Mouse (Mus musculus): ENCODE measurements at regions not wholly inside any gene's neighbourhood (a gene's known extent, or its start where the extent isn't known, plus 50 kb on each side); places are given as distances from the start of the nearest gene placed in this dataset.

DNA sequence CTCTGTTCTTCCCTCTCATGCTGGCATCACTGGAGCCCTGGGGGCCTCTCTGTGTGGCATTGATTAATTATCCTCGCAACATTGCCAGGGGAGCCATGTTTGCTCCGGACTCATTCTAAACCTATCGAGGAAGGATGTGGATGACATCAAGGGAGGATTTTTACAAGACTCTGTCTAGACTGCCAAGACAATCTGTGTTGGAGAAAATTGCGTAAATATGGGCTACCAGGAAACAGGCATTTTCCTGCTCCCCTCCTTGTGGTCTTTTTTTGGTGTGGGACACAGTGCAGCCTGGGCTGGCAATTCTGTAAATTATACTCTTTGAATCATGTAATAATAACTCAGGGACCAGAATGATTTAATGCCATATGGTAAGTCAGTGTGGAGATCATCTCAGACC lies 114.5 kb upstream of the Ifne start:
- H3K9me3 ChIP-seq (replicated peaks; ENCODE audit: control insufficient read depth, low read length), result no peaks in the 10 kb centered on the region
- H3K4me2 ChIP-seq (ENCODE audit: low read depth, low read length), result no peak overlapping the region
- H3K36me3 ChIP-seq (ENCODE audit: control insufficient read depth, insufficient read depth, low read length), result no peaks in the 10 kb centered on the region
- H3K27ac ChIP-seq (ENCODE audit: low read length), result no peak overlapping the region
- no peak overlapping the region for H3K9ac ChIP-seq (ENCODE audit: low read length)
- H3K4me1 ChIP-seq (ENCODE audit: control insufficient read depth, insufficient read depth, low read length), result no peaks in the 10 kb centered on the region
- ATAC-seq (ENCODE audit: insufficient read depth, low FRiP score), result no peak
- H3K27me3 ChIP-seq (ENCODE audit: control insufficient read depth, insufficient read depth, low read length), result no peaks in the 10 kb centered on the region
- no peak overlapping the region for H3K4me3 ChIP-seq (replicated peaks; ENCODE audit: low read length)
- WGBS, result 75% methylated on average over 4 of the region's 4 CpGs

DNA sequence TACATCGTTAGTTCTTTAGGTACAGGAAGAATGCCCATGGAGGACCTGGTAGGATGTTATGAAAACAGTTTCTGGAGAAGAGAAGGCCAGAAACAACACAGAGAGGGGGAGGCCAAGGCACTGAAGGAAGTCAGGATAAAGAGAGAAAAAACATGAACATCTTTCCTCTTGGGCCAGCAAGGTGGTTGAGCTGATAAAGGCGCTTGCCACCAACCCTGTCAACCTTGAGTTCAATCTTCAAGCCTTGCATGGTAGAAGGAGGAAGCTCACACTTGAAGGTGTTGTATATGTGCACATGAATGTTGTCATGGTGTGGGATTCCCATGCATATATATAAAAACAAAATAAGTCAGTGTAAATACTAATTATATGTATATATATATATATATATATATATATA lies 112.5 kb upstream of the Ifne start:
- Histone ChIP-seq H3K4me3 (replicated peaks; ENCODE audit: low read length) (no peak overlapping the region), H3K4me2 (ENCODE audit: low read depth, low read length) (no peak overlapping the region), H3K9me3 (replicated peaks; ENCODE audit: control insufficient read depth, low read length) (no peaks in the 10 kb centered on the region), H3K27ac (ENCODE audit: low read length) (no peak overlapping the region), H3K27me3 (ENCODE audit: control insufficient read depth, insufficient read depth, low read length) (no peaks in the 10 kb centered on the region), H3K36me3 (ENCODE audit: control insufficient read depth, insufficient read depth, low read length) (no peaks in the 10 kb centered on the region), H3K4me1 (ENCODE audit: control insufficient read depth, insufficient read depth, low read length) (no peaks in the 10 kb centered on the region), H3K9ac (ENCODE audit: low read length) (no peak overlapping the region)
- 87% methylated on average over 2 of the region's 2 CpGs for WGBS
- ATAC-seq (ENCODE audit: insufficient read depth, low FRiP score), result no peak

DNA sequence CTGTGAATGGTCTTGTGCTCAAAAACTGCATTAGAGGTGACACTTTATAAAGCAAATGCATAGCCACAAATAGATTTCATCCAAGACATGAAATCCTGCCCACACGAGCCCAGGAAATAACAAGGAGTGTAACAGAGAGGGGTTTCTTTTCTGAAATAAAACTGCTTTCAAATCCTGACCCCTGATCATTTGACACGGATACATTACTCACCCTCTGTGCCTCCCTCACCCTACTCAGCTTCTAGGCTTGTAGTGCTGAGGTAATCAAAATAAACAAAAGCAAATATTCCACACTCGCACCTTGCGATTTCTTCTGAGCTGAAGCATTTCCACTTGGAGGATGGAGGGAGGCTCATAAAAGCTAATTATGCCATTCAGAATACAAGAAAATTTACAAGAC lies 108.4 kb upstream of the Ifne start:
- no peak overlapping the region for H3K9ac ChIP-seq (ENCODE audit: low read length)
- H3K27me3 ChIP-seq (ENCODE audit: control insufficient read depth, insufficient read depth, low read length), result no peaks in the 10 kb centered on the region
- H3K4me2 ChIP-seq (ENCODE audit: low read depth, low read length), result no peak overlapping the region
- no peak overlapping the region for H3K27ac ChIP-seq (ENCODE audit: low read length)
- no peak for ATAC-seq (ENCODE audit: insufficient read depth, low FRiP score)
- H3K36me3 ChIP-seq (ENCODE audit: control insufficient read depth, insufficient read depth, low read length), result no peaks in the 10 kb centered on the region
- WGBS, result 36% methylated on average over 4 of the region's 4 CpGs
- no peak overlapping the region for H3K4me3 ChIP-seq (replicated peaks; ENCODE audit: low read length)
- H3K4me1 ChIP-seq (ENCODE audit: control insufficient read depth, insufficient read depth, low read length), result no peaks in the 10 kb centered on the region
- no peaks in the 10 kb centered on the region for H3K9me3 ChIP-seq (replicated peaks; ENCODE audit: control insufficient read depth, low read length)

DNA sequence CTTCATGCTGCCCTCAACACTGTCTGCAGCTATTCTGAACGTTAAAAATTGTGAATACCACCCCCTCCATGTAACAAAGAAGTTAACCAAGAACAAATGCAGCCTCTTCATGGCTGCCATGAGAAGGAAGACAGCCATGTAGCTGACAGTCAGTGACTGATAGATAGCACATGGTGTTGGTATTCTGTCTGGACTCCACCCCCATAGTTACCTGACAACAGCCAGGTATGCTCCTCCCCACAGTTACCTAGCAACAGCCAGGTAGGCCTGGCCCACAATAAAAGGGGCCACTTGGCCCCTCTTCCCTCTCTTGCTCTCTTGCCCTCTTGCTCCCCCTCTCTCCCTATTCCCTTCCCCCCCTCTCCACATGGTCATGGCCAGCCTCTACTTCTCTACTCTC lies 107.1 kb upstream of the Ifne start:
- H3K4me2 ChIP-seq (ENCODE audit: low read depth, low read length), result no peak overlapping the region
- 47% methylated on average over 1 of the region's 1 CpGs for WGBS
- ATAC-seq (ENCODE audit: insufficient read depth, low FRiP score), result no peak
- no peak overlapping the region for H3K4me3 ChIP-seq (replicated peaks; ENCODE audit: low read length)
- H3K36me3 ChIP-seq (ENCODE audit: control insufficient read depth, insufficient read depth, low read length), result no peaks in the 10 kb centered on the region
- H3K27ac ChIP-seq (ENCODE audit: low read length), result no peak overlapping the region
- H3K9ac ChIP-seq (ENCODE audit: low read length), result no peak overlapping the region
- no peaks in the 10 kb centered on the region for H3K27me3 ChIP-seq (ENCODE audit: control insufficient read depth, insufficient read depth, low read length)
- H3K9me3 ChIP-seq (replicated peaks; ENCODE audit: control insufficient read depth, low read length), result no peaks in the 10 kb centered on the region
- no peaks in the 10 kb centered on the region for H3K4me1 ChIP-seq (ENCODE audit: control insufficient read depth, insufficient read depth, low read length)

DNA sequence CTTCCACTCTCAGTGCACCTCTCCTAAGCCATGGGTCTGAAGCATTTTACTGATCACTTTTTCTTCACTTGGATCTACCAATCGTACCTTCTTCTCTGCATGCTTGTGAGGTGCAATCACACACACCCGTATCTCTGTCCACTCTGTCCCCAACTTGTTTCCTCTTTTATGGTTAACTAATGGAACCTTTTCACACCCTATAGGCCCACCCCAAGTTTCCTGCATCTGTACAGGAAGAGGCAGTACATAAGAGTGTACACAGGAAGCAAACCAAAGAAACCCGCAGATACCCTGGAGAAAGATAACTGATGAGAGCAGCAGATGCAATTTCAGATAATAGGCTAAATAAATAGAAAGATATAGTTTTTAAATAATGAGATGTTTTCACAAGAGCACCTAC lies 102.5 kb upstream of the Ifne start:
- H3K4me2 ChIP-seq (ENCODE audit: low read depth, low read length), result no peak overlapping the region
- no peaks in the 10 kb centered on the region for H3K36me3 ChIP-seq (ENCODE audit: control insufficient read depth, insufficient read depth, low read length)
- no peak overlapping the region for H3K9ac ChIP-seq (ENCODE audit: low read length)
- 75% methylated on average over 3 of the region's 3 CpGs for WGBS
- no peaks in the 10 kb centered on the region for H3K27me3 ChIP-seq (ENCODE audit: control insufficient read depth, insufficient read depth, low read length)
- no peaks in the 10 kb centered on the region for H3K4me1 ChIP-seq (ENCODE audit: control insufficient read depth, insufficient read depth, low read length)
- no peak for ATAC-seq (ENCODE audit: insufficient read depth, low FRiP score)
- no peak overlapping the region for H3K27ac ChIP-seq (ENCODE audit: low read length)
- no peak overlapping the region for H3K4me3 ChIP-seq (replicated peaks; ENCODE audit: low read length)
- H3K9me3 ChIP-seq (replicated peaks; ENCODE audit: control insufficient read depth, low read length), result no peaks in the 10 kb centered on the region

DNA sequence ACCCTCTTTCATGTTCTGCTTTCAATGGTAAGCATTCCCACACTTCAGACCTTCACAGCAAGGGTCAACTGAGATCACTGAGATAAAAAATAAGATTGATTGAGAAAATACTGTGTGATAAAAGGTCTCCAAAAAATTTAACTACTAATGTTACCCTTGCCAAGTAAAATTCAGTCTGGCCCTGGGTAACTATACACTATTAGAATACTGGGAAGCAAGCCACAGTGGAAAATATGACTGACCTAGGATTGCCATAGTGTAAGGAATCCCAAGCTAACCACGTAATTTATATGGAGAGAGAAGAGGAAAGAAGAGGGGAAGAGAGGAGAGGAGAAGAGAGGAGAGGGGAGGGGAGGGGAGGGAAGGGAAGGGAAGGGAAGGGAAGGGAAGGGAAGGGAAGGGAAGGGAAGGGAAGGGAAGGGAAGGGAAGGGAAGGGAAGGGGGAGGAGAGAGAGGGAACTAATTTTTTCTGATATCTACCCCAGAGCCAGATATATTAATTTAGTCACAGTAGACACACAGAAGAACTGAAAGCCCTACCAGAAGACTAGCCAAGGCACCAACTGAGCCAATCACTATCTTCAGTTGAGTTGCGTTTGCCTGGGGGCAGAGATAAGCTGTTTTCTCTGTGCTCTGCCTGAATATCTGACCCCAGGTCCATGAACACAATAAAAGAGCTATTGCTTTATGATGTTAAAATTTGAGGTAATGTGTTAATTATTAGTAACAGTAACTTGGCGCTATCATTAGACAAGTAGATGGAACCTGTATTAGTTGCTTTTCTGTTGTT lies 97.3 kb upstream of the Ifne start:
- Histone ChIP-seq H3K4me3 (replicated peaks; ENCODE audit: low read length) (no peak overlapping the region), H3K9ac (ENCODE audit: low read length) (no peak overlapping the region), H3K9me3 (replicated peaks; ENCODE audit: control insufficient read depth, low read length) (no peaks in the 10 kb centered on the region), H3K36me3 (ENCODE audit: control insufficient read depth, insufficient read depth, low read length) (no peaks in the 10 kb centered on the region), H3K4me2 (ENCODE audit: low read depth, low read length) (no peak overlapping the region), H3K27ac (ENCODE audit: low read length) (no peak overlapping the region), H3K27me3 (ENCODE audit: control insufficient read depth, insufficient read depth, low read length) (no peaks in the 10 kb centered on the region), H3K4me1 (ENCODE audit: control insufficient read depth, insufficient read depth, low read length) (no peaks in the 10 kb centered on the region)
- WGBS, result 74% methylated on average over 3 of the region's 3 CpGs
- no peak for ATAC-seq (ENCODE audit: insufficient read depth, low FRiP score)

DNA sequence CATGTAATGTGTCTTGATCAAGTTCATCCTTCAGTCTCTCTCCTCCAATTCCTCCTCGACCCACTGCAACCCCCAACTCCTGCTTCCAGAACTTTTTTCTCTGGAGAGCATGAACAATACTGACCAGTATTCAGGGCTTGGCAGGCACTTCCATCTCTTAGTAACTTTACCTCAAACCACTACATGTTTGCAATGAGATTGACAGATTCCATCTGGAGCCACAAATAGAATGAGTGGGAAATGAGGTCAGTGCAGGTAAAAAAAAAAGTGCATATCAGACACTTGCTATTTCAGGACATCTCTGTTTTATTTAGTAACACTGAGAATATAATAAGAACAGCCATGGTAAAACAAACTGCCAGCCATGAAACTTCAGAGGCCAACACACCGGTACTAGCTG lies 94.5 kb upstream of the Ifne start:
- no peak for ATAC-seq (ENCODE audit: insufficient read depth, low FRiP score)
- WGBS, result 77% methylated on average over 2 of the region's 2 CpGs
- Histone ChIP-seq H3K36me3 (ENCODE audit: control insufficient read depth, insufficient read depth, low read length) (no peaks in the 10 kb centered on the region), H3K4me2 (ENCODE audit: low read depth, low read length) (no peak overlapping the region), H3K4me3 (replicated peaks; ENCODE audit: low read length) (no peak overlapping the region), H3K27ac (ENCODE audit: low read length) (no peak overlapping the region), H3K9ac (ENCODE audit: low read length) (no peak overlapping the region), H3K27me3 (ENCODE audit: control insufficient read depth, insufficient read depth, low read length) (no peaks in the 10 kb centered on the region), H3K9me3 (replicated peaks; ENCODE audit: control insufficient read depth, low read length) (no peaks in the 10 kb centered on the region), H3K4me1 (ENCODE audit: control insufficient read depth, insufficient read depth, low read length) (no peaks in the 10 kb centered on the region)

DNA sequence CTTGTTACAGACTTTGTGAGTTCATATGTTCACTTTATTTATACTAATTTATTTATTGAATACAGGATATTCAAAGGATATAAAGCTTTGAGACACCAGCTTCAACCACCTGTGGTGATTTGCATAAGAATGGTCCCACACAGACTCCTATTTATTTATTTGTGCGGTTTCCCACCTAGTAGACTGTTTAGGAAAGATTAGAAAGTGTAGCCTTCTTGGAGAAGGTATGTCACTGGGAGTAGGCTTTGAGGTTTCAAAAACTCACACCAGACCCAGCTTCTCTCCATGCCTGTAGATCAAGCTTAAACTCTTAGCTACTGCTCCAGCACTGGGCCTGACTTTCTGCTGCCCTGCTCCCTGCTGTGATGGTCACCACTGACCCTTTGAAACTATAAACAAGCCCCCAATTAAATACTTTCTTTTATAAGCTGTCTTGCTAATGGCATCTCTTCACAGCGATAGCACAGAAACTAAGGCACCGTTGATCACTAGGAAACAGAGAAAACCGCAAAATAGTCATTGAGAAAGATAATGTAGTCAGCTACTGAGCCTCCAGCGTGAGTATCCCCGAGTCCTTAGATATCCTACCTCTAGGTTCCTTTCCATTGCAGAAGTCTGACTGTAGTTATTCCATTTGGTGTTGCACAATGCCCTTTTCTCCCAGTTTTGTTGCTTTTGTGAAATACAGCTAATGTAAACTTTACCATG lies 89.3 kb upstream of the Ifne start:
- no peaks in the 10 kb centered on the region for H3K4me1 ChIP-seq (ENCODE audit: control insufficient read depth, insufficient read depth, low read length)
- H3K9me3 ChIP-seq (replicated peaks; ENCODE audit: control insufficient read depth, low read length), result no peaks in the 10 kb centered on the region
- no peak overlapping the region for H3K9ac ChIP-seq (ENCODE audit: low read length)
- no peaks in the 10 kb centered on the region for H3K36me3 ChIP-seq (ENCODE audit: control insufficient read depth, insufficient read depth, low read length)
- 57% methylated on average over 6 of the region's 6 CpGs for WGBS
- no peak overlapping the region for H3K27ac ChIP-seq (ENCODE audit: low read length)
- no peak for ATAC-seq (ENCODE audit: insufficient read depth, low FRiP score)
- H3K4me3 ChIP-seq (replicated peaks; ENCODE audit: low read length), result no peak overlapping the region
- H3K27me3 ChIP-seq (ENCODE audit: control insufficient read depth, insufficient read depth, low read length), result no peaks in the 10 kb centered on the region
- H3K4me2 ChIP-seq (ENCODE audit: low read depth, low read length), result no peak overlapping the region

DNA sequence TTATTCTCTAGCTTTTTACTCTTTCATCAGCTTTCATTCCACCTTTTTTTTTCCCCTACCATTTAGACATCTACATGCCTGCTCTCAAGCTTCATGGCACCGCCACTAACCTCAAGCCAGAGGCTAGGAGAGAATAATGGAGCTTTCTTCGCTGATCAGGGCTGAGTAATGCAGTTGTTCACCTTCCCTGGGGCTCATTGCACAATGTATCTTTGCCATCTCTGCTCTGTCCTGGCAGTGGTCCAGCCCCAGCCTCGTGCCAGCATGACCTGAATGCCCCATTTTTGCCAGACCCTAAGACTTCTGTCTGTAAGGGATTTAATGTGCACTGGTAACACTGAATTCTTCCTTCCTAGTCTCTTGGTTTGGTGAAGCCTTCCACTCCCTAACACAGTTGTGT lies 79.6 kb upstream of the Ifne start:
- Histone ChIP-seq H3K4me1 (ENCODE audit: control insufficient read depth, insufficient read depth, low read length) (0 out of 2 replicates have a peak, but pooled peaks cover 2% of the 10 kb centered on the region), H3K9ac (ENCODE audit: low read length) (no peak overlapping the region), H3K27me3 (ENCODE audit: control insufficient read depth, insufficient read depth, low read length) (no peaks in the 10 kb centered on the region), H3K27ac (ENCODE audit: low read length) (no peak overlapping the region), H3K4me2 (ENCODE audit: low read depth, low read length) (no peak overlapping the region), H3K36me3 (ENCODE audit: control insufficient read depth, insufficient read depth, low read length) (no peaks in the 10 kb centered on the region), H3K9me3 (replicated peaks; ENCODE audit: control insufficient read depth, low read length) (no peaks in the 10 kb centered on the region), H3K4me3 (replicated peaks; ENCODE audit: low read length) (no peak overlapping the region)
- ATAC-seq (ENCODE audit: insufficient read depth, low FRiP score), result no peak
- 61% methylated on average over 3 of the region's 3 CpGs for WGBS
